Mouse (Mus musculus) ES-CJ7 (cell line): ENCODE results near the gene Prpf8.
"Not testable (repeated sequence)": the region's sequence is repeated elsewhere in the genome, so short reads cannot be mapped to it uniquely, and the experiment has no call there.

Experiments
- DNase-seq: peaks from one replicate; pipeline ENCODE4 v3.0.0; 2011; ENCODE audit warnings: low read depth, low spot score

Gene Prpf8

DNA sequence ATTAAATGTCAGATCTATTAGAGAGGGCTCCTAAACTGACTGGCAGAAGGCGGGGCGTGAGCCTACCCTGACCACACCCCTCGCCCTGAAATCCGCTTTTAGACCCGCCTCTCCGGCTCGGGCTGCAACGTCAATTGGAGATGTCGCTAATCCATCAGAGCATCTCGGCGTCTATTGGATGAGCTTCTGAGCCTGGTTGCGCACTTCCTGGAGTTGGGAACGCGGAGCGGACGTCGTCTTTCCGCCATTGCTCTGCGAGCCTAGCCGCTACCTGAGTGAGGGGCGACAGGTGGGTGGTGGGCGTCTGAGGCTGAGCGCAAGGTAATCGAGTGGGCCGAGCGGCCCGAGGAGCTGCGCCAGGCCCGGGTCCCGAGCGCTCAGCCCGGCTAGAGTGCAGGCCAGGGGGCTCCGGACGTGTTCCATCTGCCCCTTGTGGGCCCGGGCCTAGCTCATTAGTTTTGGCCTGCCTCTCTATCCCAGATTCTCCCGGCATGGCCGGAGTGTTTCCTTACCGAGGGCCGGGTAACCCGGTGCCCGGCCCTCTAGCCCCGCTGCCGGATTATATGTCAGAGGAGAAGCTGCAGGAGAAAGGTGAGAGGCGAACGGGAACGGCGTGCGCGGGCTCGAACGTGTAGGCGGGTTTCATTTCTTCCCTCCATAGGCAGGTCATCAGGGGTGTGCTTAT, at the start of gene Prpf8:
Prpf8 (plus strand) TSS at position 216 of the 685 bp plus-strand sequence.
- DNase-seq = peak; percentile 98

DNA sequence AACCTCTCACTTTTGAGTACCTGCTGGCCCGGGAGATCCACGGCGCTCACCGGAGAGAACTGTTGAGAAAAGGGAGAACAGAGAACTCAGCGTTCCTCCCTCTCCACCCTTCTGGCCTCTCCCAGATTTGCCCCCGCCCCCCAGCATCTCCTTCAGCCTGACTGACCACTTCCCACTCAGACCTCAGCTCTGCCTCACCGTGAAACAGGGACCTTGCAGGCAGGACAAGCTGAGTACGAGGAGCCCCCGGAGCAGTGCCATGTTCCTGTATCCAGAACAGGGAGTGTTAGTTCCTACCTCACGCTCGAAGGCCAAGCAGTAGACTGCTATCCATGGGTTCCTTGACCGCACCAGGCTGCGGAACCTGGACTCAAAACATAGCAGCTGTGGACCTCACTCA, 48.4 kb upstream of the Prpf8 start:
- DNase-seq = no peak

DNA sequence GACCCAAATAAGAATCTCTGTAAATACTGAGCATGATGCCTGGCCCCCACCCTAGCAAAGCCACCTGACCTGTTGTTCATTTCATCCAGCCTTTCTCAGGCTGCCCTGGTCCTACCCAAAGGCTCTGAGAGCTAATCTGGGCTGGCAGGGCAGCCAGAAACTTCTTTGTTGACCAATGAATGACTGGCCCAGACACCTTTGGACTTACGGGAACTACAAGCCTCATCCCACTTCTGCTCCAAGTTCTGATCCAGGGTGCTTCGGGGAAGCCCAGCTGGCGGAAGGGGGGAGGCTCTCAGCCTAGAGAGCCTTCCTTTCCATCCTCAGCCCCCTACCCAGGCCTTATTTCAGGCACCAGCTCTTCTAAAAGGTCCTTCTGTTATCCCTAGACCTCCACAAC, 47.8 kb upstream of the Prpf8 start:
- no peak for DNase-seq

DNA sequence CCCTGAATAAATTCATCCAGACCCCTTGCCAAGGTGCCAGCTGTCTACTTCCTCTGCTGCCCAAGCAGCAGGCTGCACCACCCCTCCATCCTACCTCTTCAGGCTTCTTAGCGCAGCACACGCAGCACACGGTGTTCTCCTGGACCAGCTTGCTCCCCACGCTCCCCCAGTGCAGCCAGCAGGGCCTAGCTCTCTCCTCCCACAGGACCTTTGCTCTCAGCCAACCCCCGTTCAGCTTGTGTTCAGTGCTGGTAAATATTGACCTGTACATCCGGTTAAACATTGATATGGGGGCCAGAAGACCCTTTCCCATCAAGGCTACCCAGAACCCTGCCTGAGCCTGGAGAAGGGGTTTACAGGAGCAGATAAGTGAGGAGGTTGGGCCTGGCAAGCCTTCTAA, 47.3 kb upstream of the Prpf8 start, which contains the start of gene Serpinf2:
Serpinf2 (minus strand) TSS at position 229 of the 400 bp plus-strand sequence.
- no peak for DNase-seq

DNA sequence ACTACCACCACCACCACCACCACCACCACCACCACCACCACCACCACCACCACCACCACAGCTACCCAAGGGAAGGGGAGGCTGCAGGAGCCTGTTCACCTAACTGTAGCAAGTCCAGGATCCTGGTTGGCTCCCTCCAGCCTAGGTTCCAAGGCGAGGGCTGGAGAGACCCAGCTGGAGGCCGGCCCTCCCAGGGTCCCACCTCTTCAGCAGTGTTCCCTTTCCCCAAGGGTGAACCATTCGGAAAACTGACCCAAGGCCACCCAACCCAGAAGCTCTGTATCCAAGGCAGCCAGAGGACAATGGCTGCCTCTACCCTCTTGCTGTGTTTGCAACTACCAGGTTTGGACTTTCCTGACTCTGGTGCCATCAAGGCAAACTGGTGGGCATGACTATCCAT, 46.7 kb upstream of the Prpf8 start:
- DNase-seq = no peak

DNA sequence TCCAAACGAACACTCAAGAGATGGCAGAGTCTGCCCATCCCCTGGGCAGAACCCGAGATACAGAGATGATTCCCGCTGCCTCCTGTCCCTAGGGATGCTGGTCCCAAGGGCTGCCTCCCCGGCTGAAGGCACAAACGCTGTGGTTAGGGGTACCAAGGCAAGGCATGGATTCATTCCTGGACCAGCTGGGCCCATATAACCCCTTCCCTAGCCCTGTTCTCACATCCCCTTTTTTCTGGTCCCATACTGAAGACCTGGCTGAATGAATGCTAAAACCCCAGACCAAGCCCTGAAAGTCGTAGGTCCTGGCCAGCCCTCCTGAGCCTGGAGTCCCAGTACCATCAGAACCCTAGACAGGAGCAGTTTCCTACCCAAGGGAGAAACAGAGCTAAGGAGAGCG, 45.6 kb upstream of the Prpf8 start:
- DNase-seq = no peak

DNA sequence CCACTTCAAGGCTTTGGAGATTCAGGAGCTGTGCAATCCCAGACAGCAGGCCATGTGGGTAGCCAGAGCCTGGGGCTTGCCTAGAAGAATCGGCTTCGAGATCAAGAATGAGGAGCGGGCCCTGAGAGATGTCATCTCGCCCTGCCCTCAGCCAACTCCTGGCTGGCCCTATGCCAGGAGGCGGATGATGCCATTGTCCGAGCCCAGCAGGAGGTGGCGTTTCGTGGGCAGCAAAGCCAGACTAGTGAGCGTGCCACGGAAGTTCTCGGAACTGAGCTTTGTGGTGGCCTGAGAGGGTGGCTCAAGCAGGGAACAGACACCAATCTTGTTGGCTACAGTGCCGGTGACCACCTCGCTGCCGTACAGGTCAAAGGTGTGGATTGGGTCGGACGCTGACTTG, 45.0 kb upstream of the Prpf8 start:
- no peak for DNase-seq

DNA sequence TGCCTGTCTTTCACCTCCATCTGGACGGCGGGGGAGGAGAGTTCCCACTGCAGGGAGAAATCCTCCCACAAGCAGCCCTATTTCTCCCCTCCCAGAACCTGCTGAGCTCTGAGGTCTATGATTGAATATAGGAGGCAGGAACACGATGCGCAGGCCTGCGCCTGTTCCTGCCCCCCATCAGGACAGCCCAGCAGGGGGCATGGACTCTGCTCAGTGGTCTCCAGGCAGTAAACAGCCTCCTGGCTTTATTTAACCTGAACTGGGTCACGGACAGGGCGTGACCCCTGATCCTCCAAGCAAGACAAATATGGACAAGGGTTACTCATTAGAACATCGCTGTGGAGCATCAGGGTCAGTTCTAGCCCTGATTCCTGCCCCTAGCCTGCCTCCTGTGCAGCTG, 42.9 kb upstream of the Prpf8 start:
- DNase-seq = peak; percentile 58

DNA sequence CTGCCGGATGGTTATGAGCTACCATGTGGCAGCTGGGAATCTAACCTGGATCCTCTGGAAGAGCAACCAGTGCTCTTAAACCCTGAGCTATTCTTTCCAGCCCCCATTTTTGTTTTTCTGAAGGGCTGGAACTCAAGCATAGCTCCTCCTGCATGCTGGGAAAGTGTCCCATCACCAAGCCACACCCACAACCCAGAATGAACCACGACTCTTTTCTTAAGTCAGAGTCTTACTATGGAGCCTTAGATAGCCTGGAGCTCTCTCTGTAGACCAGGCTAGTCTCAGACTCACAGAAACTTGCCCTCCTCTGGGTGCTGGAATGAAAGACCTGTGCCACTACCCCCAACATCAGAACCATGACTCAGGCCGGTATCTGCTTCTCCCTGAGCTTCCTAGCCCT, 38.0 kb upstream of the Prpf8 start:
- no peak for DNase-seq

DNA sequence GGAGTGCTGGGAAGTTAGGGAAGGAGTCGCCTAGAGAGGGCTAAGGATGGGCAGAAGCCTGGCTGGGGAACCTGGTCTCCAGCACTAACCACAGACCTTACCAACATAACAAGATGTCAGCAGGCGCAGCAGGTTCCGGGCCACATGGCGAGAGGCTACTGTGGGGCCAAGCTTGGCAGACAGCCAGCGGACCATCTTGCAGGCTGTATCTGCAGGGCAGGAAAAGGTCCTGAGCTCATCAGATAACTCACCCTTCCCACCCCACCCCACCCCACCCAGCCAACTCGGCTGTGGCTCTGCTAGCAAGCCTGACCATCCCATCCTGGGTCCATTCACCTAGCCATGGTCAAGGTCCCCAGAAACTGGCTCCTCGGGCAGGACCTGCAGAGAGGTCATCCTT, 36.9 kb upstream of the Prpf8 start:
- DNase-seq = no peak

DNA sequence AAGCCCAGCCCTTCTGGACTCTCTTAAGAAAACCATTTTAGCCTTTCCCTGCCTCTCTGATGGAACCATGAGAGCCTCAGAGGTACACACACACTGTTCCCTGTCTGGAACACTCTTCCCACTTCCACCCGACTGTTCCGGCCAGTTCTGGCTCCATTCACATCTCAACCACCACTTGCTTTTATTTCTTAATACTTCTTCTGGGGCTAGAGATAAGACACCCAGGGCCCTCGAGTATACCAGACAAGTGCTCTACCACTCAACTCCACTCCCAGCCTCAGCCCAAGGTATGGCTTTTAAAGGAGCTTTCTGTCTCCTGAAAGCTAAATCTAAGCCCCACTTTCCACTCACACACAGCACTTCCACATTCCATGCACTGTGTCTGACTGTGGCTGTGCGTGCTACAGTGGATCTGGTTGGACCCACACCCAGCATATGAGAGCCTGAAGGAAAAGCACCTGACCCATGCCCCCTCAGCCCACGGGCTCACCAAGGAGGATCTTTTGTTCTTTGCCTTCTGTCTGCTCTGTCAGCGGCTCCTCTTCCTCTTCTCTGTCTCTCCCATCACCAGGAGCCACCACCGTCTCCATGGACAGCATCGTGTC, 36.2 kb upstream of the Prpf8 start:
- DNase-seq = no peak

DNA sequence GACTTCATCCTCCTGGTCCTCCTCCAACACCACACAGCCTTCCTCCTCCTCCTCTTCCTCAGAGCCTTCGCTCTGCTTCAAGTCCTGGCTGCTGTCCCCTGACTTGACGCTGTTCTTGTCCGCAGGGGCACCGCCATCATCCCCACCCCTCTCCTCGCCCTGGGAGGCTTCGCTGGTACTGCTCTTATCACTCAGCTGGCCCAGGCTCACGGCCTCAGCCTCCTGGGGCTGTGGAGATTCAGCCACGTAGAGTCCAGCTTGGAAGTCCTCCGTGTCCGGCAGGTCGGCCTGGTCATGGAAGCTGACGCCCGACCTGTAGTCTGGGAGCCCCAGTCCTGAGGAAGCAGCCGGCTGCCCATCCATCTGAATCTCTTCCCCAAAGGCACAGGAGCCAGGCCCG, 35.7 kb upstream of the Prpf8 start:
- no peak for DNase-seq

DNA sequence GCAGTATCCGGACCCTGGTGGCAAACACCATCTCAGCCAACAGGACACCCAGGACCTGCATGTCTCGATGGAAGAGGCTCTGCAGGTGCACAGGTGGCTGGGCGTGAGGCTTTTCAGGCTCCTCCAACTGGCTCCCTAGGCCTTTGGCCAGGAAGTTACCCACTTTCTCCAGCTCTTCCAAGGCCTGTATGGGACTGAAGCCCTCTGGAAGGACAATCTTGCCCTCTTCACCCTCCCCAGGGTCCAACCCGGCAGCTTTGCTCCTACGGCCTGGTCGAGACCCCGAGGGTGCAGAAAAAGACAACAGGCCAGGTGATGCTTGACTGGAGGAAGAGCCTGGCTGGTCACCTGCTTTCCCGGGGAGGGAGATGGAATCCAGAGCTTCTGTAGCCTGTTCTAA, 34.5 kb upstream of the Prpf8 start:
- DNase-seq = no peak

DNA sequence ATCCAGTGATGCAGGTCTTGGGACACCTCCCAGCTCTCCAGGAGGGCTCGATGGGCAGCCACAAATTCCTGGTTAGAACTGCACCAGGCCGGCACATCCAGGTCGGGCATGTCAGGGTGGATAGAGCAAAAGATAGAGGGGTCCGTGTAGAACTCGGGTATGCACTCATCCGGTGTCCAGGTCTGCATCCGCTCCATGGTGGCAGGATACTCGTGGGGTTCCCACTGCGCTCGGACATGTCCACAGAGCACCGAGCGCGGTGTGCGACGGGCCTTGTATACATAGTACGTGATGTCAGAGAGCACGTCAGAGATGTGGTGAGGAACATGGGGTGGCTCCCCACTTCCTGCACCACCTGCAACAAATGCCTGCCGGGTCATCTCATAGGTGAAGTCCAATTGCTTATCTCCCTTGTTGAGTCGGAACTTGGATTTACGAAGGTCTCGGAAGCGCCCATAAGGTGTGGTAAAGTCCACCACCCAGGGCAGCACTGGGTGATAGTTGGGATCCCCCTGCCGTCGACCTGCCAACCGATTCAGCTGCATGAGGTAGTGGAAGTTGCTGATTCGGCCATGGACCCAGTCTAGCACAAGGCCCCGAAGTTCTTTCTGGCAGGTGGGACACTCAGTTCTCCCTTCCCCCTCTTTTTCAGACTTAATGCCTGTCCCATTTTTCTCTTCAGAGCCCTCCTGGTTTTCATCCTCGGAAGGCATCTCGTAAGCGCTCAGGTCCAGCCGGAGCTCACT, 33.6 kb upstream of the Prpf8 start:
- DNase-seq = no peak

DNA sequence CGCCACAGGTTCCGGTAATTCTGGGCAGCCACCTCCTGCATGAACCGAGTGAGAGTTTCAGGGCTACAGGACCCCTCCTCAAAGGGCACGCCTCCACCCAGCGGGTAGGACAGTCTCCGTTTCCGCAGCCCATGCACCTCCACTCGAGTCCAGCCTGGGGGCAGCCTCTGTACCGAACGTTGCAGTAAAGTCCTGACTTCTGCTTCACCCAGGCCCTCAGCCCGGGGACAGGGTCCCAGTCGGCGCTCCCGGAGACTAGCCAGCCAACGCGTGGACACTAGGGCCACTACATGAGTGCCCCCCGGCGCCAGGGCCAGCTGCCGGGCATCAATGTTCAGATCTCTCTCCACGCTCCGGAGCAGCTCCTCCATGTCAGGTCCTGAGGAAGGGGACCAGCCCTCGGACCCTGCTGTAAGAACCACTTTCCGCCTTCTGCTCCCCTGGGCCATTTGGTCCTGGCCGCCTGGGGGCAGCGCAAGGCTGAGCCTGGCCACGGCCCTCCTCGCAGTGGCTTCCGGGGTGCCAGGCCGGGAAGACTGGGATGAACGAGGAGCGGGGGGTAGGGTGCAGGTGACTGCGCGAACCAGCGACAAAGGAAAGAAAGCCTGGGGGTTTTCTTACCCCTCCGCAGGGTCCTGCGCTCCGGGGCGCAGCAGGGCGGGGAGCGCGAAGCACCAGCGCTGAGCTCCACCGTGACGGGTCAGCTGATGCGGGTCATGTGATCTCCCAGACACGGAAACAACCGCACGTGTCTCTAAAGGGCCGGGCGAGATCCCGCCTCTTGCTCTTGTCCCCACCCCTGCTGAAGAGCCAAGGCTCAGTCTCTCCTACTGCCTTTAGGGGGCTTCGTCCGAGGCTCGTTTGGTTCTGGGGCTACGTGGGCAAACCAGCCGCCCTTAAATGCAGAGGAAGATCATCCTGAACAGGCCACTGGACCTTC, 32.4 kb upstream of the Prpf8 start, which contains the start of gene Wdr81:
Wdr81 (minus strand) TSS at position 727 of the 940 bp plus-strand sequence.
- peak; percentile 95 for DNase-seq

DNA sequence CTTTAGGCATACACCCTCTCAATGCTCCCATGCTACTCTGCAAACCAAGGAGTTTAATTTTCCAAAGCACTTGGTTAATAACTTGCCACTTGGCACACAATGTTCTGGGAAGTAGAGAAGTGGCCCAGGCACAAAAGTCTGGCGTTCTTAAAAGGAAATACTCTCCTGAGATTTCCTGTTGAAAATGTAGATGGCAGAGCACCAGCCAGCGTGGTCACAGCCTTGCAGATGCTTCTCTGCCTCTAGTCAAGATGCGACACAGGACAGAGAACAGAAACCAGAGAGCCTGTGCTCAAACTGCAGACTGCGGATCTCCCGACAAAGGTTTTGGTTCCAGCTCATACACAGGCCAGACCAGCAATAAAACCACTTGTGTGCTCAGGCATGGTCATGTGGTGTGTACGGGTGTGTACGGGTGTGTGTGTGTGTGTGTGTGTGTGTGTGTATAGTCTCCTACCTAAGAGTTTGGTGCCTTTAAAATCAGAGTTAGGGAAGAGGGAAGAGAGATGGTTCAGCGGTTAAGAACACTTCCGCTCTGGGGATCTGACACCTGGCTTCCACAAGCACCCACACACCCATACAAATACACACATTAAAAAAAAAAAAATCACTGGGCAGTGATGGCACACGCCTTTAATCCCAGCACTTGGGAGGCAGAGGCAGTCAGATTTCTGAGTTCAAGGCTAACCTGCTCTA, 31.4 kb upstream of the Prpf8 start:
- no peak for DNase-seq

DNA sequence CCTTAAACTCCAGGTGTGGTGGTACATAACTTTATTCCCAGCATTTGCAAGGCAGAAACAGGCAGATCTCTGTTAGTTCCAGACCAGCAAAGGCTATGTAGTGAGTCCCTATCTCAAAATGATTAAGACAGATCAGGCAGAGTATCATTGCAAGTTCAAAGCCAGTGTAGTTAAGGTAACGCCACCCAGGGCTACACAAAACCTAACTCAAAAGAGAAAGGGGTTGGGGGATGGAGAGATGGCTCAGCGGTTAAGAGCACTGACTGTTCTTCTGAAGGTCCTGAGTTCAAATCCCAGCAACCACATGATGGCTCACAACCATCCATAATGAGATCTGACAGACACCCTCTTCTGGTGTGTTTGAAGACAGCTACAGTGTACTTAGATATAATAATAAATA, 30.6 kb upstream of the Prpf8 start:
- DNase-seq = not testable (repeated sequence)

DNA sequence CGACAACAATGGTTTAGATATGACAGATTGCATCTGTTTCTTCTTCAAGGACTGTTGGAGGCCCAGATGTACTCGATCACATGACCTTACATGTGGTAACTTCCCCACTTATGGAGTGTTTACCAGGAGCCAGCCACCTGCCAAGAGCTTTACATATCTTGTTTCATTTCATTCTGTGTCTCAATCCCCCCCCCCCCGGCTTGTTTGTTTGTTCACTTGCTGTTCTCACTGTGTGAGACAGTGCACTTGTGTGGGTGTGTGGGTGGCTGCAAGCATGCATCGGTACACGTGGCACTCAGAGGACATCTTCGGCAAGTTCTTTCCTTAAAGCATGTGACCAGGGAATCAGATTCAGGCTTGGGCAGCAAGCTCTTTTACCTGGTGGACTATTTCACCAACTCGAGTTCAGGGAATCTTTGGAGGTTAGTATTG, 30.2 kb upstream of the Prpf8 start:
- DNase-seq = no peak

DNA sequence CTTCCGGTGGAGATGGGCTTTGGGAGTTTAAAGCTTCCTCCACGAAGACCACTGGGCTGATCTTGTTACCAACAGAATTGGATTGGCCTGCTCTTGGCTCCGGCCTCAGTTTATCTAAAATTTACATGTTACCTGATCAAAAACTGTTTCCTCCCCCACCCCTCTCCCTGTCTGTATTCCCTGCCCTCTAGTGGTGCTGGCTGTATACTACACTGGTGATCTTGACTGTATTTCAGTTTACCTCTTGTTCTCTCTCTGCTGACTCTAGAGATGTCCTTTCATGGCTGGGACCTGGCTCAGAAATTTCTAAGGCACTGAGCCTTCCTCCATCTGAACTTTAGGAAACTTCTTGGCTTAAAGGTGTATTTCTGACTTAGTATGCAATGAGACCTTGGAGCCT, 28.4 kb upstream of the Prpf8 start:
- DNase-seq = peak; percentile 77

DNA sequence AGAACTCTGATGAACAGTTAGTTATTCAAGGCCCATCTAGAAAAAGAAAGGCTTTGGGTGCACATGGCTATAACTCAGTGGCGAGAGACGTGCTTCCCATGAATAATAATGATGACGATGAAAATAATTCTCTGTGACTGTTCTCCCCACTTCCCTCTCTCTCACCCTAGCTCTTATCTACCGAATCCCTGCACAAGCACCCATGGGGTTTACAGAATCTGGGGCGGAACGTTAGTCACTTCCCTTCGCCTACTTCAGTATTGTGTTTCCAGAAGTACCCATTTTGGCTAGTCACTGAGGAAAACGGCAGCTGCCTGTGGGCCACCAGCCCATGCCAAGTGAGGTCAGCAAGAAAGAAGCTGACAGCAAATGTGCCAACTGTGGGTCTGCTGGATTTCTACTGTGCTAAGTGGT, 28.0 kb upstream of the Prpf8 start:
- DNase-seq = no peak

DNA sequence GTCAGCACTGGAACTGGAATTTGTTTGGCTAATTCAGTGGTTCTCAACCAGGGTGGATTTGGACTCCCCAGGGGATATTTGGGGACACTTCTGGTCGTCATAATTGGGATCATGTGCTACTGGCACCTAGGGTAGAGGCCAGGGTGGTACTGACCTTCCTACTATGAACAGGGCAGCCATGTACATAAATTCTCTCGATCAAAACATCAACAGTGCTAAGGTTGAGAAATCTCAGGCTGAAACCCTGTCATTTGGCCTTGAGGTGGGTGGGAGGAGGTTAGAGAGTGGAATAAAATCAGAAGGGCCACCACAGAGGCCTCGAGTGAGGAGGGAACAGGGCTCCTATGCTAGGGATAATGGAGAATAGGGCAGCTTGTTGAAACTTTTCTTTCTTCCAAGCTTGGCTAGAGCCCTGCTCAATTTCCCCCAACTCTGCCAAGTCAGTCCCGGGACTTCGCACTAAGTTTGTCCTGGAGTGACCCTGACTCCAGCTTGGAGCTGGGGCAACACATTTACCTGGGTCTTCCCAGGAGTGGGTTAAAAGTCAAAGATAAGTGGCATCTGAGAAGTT, 27.4 kb upstream of the Prpf8 start:
- DNase-seq = no peak
